8 mouse cellular contexts compared by ENCODE assay signal in genomic region chr7:82649081-82649445, GRCm38 (mm10). TPM values are rescaled to one million over a fixed set of nuclear protein-coding genes. Genes with fewer than 3 reads are reported as not detected.
DNase-seq lines count a peak whose midpoint lies in the region; ATAC-seq and TF ChIP-seq lines count a peak whose summit lies in the region.

No protein-coding gene starts in this region.

- no peak for TF ChIP-seq CTCF in left cerebral cortex, adult 2 months (IDR thresholded peaks at IDR 0.05)

- peaks cover 3% of the 10 kb centered on the region; the same call in 1 of the 2 replicates for H3K4me1 ChIP-seq in forebrain, embryonic 14.5 days (ENCODE audit: control insufficient read depth, insufficient read depth, low read length)
- 0 out of 2 replicates have a peak, but pooled peaks cover 5% of the 10 kb centered on the region for H3K4me1 ChIP-seq in limb, embryonic 14.5 days (ENCODE audit: control insufficient read depth, insufficient read depth, low read length)

- peak overlapping the region; percentile 78 for H3K4me3 ChIP-seq in left cerebral cortex, adult 2 months
- peak overlapping the region; percentile 59 for H3K4me3 ChIP-seq in forebrain, embryonic 14.5 days (ENCODE audit: low read depth, low read length)
- H3K4me3 ChIP-seq in limb, embryonic 14.5 days (replicated peaks; ENCODE audit: low read length) = peak overlapping the region; percentile 54

- H3K9ac ChIP-seq in forebrain, embryonic 14.5 days (ENCODE audit: low read length) = peak overlapping the region; percentile 73
- peak overlapping the region; percentile 64 for H3K9ac ChIP-seq in limb, embryonic 14.5 days (ENCODE audit: low read depth, low read length, severe bottlenecking)

- DNase-seq in left cerebral cortex, adult 2 months (ENCODE audit: extremely low spot score in 1 of 2, low spot score in 2 of 2) = no peak
- DNase-seq in left cerebral cortex, adult 11 months (ENCODE audit: low spot score) = no peak
- peak; percentile 33 for DNase-seq in MN1 (ENCODE audit: low spot score)
- DNase-seq in forebrain, embryonic 14.5 days (ENCODE audit: low spot score) = no peak
- no peak for DNase-seq in limb, embryonic 14.5 days (ENCODE audit: low spot score)
- DNase-seq in splenic B cell, adult 2 months (ENCODE audit: low read depth, low spot score) = peak; percentile 54
- no peak for DNase-seq in frontal cortex, postnatal 14 days (ENCODE audit: low spot score in 2 of 2)
- DNase-seq in adrenal gland, adult 2 months = no peak

- H3K4me2 ChIP-seq in forebrain, embryonic 14.5 days (ENCODE audit: low read length) = peak overlapping the region; percentile 63
- H3K4me2 ChIP-seq in limb, embryonic 14.5 days (replicated peaks; ENCODE audit: low read depth, low read length, severe bottlenecking) = peak overlapping the region; percentile 74

- ATAC-seq in forebrain, embryonic 14.5 days = peak; percentile 4; the same call in 1 of the 2 replicates
- no peak for ATAC-seq in limb, embryonic 14.5 days (ENCODE audit: low FRiP score, low read depth)

- TF ChIP-seq POLR2A in limb, embryonic 14.5 days (IDR thresholded peaks at IDR 0.05; ENCODE audit: borderline replicate concordance, extremely low read depth, insufficient read depth, insufficient read length) = no peak

- intact Hi-C loops in left cerebral cortex, adult 2 months (cut with DNase I) = no loop called here

- H3K27ac ChIP-seq in left cerebral cortex, adult 2 months = no peak overlapping the region
- H3K27ac ChIP-seq in forebrain, embryonic 14.5 days (ENCODE audit: low read depth, low read length) = no peak overlapping the region
- H3K27ac ChIP-seq in limb, embryonic 14.5 days (replicated peaks; ENCODE audit: low read depth, low read length) = no peak overlapping the region

- H3K36me3 ChIP-seq in forebrain, embryonic 14.5 days (ENCODE audit: control insufficient read depth, insufficient read depth, low read length) = 0 out of 2 replicates have a peak, but pooled peaks cover 6% of the 10 kb centered on the region
- peaks cover 4% of the 10 kb centered on the region; the same call in 1 of the 2 replicates for H3K36me3 ChIP-seq in limb, embryonic 14.5 days (ENCODE audit: control insufficient read depth, insufficient read depth, low read length)
- no peaks in the 10 kb centered on the region for H3K36me3 ChIP-seq in splenic B cell, adult 2 months (ENCODE audit: control insufficient read depth, insufficient read depth, low read length, poor library complexity, severe bottlenecking)

- 19% methylated on average over 6 of the region's 6 CpGs for WGBS in forebrain, embryonic 14.5 days
- WGBS in limb, embryonic 14.5 days = 9% methylated on average over 6 of the region's 6 CpGs

- H3K9me3 ChIP-seq in forebrain, embryonic 14.5 days (replicated peaks; ENCODE audit: control insufficient read depth, low read length) = no peaks in the 10 kb centered on the region
- no peaks in the 10 kb centered on the region for H3K9me3 ChIP-seq in limb, embryonic 14.5 days (ENCODE audit: control insufficient read depth, low read length)

- no peaks in the 10 kb centered on the region for H3K27me3 ChIP-seq in forebrain, embryonic 14.5 days (replicated peaks; ENCODE audit: control insufficient read depth, insufficient read depth, low read length)
- no peaks in the 10 kb centered on the region for H3K27me3 ChIP-seq in limb, embryonic 14.5 days (ENCODE audit: control insufficient read depth, insufficient read depth, low read length)
- no peaks in the 10 kb centered on the region for H3K27me3 ChIP-seq in splenic B cell, adult 2 months (ENCODE audit: control insufficient read depth, insufficient read depth, low read length, poor library complexity, severe bottlenecking)

RNA-seq across cellular contexts. Expression of gene Efl1, which starts 0.6 kb away (rescaled TPM):
- 10 to 100 TPM; 15.1 to 18.2 TPM for total RNA-seq in left cerebral cortex, adult 2 months (2021)
- polyA plus RNA-seq in forebrain, embryonic 14.5 days (2014; fragmentation: Nextera tagmentation; extraction: Ambion mirVana) = 20.4 and 21.5 TPM in 2 replicates
- polyA plus RNA-seq in limb, embryonic 14.5 days (2012; rRNA removed) = 8.4 and 10.2 TPM in 2 replicates
- polyA plus RNA-seq in limb, embryonic 14.5 days (2014; fragmentation: Nextera tagmentation; extraction: Ambion mirVana) = 24.4 and 27.6 TPM in 2 replicates
- 10 to 100 TPM; 16.4 to 19.9 TPM for total RNA-seq in adrenal gland, adult 2 months (2021)
- polyA plus RNA-seq in adrenal gland, adult 2 months (2012; rRNA removed) = 0.79 and 1.2 TPM in 2 replicates

RNA-seq across cellular contexts. Expression of gene Saxo2, which starts 0.7 kb away (rescaled TPM):
- total RNA-seq in left cerebral cortex, adult 2 months (2021) = 1 to 10 TPM; 8.2 to 8.6 TPM
- polyA plus RNA-seq in forebrain, embryonic 14.5 days (2014; fragmentation: Nextera tagmentation; extraction: Ambion mirVana) = 17.1 and 22.4 TPM in 2 replicates
- 3.9 and 4.4 TPM in 2 replicates for polyA plus RNA-seq in limb, embryonic 14.5 days (2012; rRNA removed)
- 7.0 and 9.1 TPM in 2 replicates for polyA plus RNA-seq in limb, embryonic 14.5 days (2014; fragmentation: Nextera tagmentation; extraction: Ambion mirVana)
- total RNA-seq in adrenal gland, adult 2 months (2021) = 1 to 10 TPM; 1.1 to 3.0 TPM
- 0.87 and 2.2 TPM in 2 replicates for polyA plus RNA-seq in adrenal gland, adult 2 months (2012; rRNA removed)

Comparison
In these comparisons a context has a peak if more than half of its experiments do, and no peak if none do; other contexts are left out.
1. DNase-seq: peak in MN1 (single experiment) and splenic B cell, adult 2 months (single experiment); none in left cerebral cortex, adult 2 months (0 of 2), left cerebral cortex, adult 11 months (single experiment), forebrain, embryonic 14.5 days (single experiment), limb, embryonic 14.5 days (single experiment), frontal cortex, postnatal 14 days (0 of 2) and adrenal gland, adult 2 months (single experiment).
2. Peak in every context shown above with its lines, with median percentiles within 50 percentile points of each other: H3K4me3 ChIP-seq.